Mouse (Mus musculus) T-helper 2 cell (primary cell): ENCODE results near the gene Atp5j2.

Experiments
- in situ Hi-C: fragments of 300-600 bp; cut with MboI, MseI; formaldehyde crosslinking; loops from one replicate; pipeline ENCODE4 v1.15.1; 2025; ENCODE audit warnings: high pct_unique_total_duplicates

Gene Atp5j2

DNA sequence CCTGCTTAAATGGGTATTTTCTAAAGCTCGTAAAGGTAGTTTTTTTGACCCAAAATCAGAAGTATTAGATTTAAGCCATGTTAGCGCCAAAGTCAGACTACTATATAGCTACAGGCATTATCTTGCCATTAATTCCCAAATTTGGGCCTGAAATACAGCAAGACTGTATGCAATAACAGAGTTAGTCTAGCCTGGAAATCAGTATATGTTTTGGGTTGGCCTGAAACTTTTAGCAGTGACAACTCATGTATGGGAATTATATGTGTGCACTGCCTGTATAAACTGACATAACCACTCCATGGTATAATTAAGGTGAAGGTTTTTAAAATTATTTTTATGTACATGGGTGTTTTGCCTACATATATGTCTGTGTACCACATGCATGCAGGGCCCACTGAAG, at the start of gene Atp5j2:
Gene Atp5j2, minus strand, starts transcription at position 101 of the 400 bp plus-strand sequence.
- in situ Hi-C loops = no loop called here

- in situ Hi-C loops = no loop called here
Measured at GRCm38 (mm10) chr5:145234636-145235035, 42.8 kb upstream of the Atp5j2 start.

DNA sequence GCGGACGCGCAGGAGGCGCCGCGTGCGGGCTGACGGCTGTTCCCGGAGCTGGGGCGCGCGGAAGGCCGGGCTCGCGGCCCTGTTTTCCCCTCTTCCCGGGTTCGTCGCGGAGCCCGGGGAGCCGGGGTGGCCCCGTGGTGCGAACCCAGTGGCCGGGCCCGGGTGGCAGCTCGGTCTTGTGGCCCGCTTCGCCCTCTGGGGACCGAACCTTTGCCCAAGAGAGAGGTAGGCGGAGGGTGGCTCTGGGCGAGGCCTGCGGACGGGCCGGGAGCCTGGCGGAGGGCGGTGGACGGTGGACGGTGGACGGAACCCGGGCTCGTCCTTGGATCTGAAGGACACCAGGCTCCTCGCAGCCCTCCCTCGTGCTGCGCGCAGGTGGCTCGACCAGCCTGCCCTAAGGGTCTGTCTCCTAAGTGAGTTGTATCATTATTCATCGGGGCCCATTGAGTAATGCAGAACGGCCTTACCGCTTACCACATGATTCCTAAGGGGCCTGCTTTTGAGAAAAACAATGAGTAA, 40.1 kb upstream of the Atp5j2 start:
- in situ Hi-C loops = no loop called here

DNA sequence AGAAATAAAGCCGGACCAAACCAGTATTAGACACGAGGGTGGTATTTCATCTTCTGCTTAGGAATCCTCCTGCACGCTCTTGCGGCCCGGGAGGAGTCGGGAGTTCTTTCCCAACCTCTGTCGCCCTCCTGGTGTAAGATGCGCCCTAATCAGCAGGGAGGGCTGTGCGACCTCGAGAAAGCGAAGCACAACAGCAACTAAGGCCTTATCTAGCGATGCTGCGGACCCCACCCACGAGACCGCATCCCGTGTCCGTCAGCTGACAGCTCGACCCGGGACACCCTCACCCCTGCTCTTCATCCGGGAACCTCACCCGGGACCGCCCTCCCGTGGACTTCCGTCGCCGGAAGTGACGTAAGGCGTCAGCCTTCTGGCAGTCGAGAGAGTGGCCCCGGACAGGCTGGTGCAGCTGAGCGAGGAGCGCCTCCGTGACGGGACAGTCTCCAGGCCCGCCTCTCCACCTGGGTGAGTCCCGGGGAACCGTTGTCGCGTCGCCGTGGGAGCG, 39.6 kb upstream of the Atp5j2 start, which contains the start of gene Zfp655:
Gene Zfp655, plus strand, starts transcription at position 349 of the 505 bp plus-strand sequence.
- in situ Hi-C loops = no loop called here

GRCm38 (mm10) chr5:145230641-145231040, 38.8 kb upstream of the Atp5j2 start:
- in situ Hi-C loops = no loop called here

DNA sequence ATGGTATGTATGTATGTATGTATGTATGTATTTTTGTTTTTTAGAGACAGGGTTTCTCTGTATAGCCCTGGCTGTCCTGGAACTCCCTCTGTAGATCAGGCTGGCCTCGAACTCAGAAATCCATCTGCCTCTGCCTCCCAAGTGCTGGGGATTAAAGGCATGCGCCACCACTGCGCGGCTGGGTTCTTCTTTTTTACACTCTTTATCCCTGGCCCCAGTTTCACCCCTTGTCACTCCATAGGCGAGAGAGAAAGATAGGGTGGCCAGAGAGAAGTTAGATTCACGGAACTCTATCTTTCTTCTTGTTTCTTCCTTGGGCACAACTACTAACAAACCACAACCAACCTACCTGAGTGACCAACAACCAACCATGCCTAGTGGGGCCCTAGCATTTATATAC, 37.4 kb upstream of the Atp5j2 start:
- in situ Hi-C loops = loop anchor here (5.0 kb wide), 1 partner anchor 53 kb away; the partner anchor contains the start of gene Zscan25

GRCm38 (mm10) chr5:145226453-145226852, 34.6 kb upstream of the Atp5j2 start:
- in situ Hi-C loops = loop anchor here (5.0 kb wide), 1 partner anchor 56 kb away; the partner anchor contains the start of gene Zscan25

DNA sequence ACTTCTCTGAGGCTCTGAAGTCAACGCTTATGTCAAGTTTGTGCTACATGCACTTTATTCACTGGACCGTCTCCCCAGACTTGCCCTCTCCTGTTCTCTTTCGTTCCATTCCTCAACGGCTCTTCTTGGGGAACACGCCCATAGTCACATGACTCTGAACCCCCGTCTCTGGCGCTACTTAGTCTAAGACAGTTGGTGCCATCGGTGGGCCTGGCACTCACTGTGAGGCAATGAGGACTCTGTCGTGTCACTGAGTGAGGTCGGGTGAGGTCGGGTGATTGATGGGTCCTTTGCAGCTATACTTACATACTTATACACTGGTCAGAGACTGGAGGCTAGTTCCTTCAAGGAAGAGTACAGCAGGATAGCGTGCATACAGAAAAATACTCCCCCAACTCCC, 31.5 kb upstream of the Atp5j2 start:
- in situ Hi-C loops = loop anchor here (25.0 kb wide), 1 partner anchor 861 kb away; the partner anchor contains the start of gene Baiap2l1

GRCm38 (mm10) chr5:145222840-145223239, 31.0 kb upstream of the Atp5j2 start:
- in situ Hi-C loops = loop anchor here (25.0 kb wide), 1 partner anchor 861 kb away; the partner anchor contains the start of gene Baiap2l1

DNA sequence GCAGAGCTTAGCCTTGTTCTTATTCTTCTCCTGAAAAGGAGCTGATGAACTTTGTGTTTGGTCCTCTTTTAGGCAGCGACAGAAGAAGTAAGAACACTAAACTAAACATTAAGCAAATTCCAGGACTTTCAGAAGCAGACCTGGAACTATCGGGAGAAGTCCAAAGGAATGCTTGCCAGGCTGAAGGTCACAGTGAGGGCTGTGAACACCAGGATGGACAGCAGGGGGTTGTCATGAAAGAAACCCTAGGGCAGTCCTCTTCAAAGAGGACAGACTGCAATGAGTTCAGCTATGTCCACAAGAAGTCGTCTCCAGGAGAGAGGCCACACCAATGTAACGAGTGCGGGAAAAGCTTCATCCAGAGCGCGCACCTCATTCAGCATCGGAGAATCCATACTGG, 28.1 kb upstream of the Atp5j2 start:
- in situ Hi-C loops = loop anchor here (25.0 kb wide), 1 partner anchor 858 kb away; the partner anchor contains the start of gene Baiap2l1

GRCm38 (mm10) chr5:145218671-145219070, 26.8 kb upstream of the Atp5j2 start:
- in situ Hi-C loops = loop anchor here (25.0 kb wide), 1 partner anchor 856 kb away; the partner anchor contains the start of gene Baiap2l1

DNA sequence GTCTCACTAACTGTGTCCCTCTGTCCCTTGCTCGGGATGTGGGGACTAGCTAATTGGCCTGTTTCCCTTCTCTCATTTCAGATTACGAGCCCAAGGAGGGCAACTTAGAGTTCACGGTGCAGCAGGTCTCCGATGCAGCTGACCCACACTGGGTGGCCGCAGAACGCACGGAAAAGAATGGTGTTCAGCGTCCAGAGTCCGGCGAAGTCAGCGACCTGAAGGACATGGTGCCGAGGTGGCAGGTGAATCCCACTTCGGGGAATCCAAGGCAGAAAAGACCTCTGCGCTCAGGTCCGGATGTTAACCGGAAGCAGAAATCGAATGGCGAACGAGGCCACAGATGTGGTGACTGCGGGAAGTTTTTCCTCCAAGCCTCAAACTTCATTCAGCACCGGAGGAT, 26.3 kb upstream of the Atp5j2 start:
- in situ Hi-C loops = loop anchor here (25.0 kb wide), 1 partner anchor 856 kb away; the partner anchor contains the start of gene Baiap2l1

GRCm38 (mm10) chr5:145217746-145218145, 25.9 kb upstream of the Atp5j2 start:
- in situ Hi-C loops = loop anchor here (25.0 kb wide), 1 partner anchor 855 kb away; the partner anchor contains the start of gene Baiap2l1

GRCm38 (mm10) chr5:145214679-145215078, 22.8 kb upstream of the Atp5j2 start:
- in situ Hi-C loops = loop anchor here (25.0 kb wide), 1 partner anchor 852 kb away; the partner anchor contains the start of gene Baiap2l1

DNA sequence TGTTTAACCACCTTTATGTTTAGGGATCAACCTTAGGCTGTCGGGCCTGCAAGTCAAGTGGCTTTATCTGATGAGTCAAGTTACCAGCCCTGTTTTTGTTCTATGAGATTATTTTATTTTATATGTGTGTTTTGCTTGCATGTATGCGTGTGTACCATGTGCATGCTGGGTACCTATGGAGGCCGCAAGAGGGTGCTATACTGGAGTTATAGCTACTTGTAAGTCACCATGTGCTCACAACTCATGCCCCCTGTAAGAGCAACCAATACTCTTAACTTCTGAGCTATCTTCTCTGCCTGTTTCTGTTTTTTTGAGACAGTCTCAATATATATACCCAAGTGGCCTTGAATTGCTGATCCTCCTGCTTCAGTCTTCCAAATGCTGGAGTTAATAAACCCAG, 21.6 kb upstream of the Atp5j2 start:
- in situ Hi-C loops = loop anchor here (25.0 kb wide), 1 partner anchor 851 kb away; the partner anchor contains the start of gene Baiap2l1

- in situ Hi-C loops = loop anchor here (25.0 kb wide), 1 partner anchor 850 kb away; the partner anchor contains the start of gene Baiap2l1
Measured at GRCm38 (mm10) chr5:145212216-145212615, 20.4 kb upstream of the Atp5j2 start.

- in situ Hi-C loops = loop anchor here (25.0 kb wide), 1 partner anchor 849 kb away; the partner anchor contains the start of gene Baiap2l1
Measured at GRCm38 (mm10) chr5:145211340-145211739, 19.5 kb upstream of the Atp5j2 start.

- in situ Hi-C loops = loop anchor here (25.0 kb wide), 1 partner anchor 846 kb away; the partner anchor contains the start of gene Baiap2l1
Measured at GRCm38 (mm10) chr5:145208391-145208790, 16.5 kb upstream of the Atp5j2 start.

GRCm38 (mm10) chr5:145207954-145208353, 16.1 kb upstream of the Atp5j2 start:
- in situ Hi-C loops = loop anchor here (25.0 kb wide), 1 partner anchor 846 kb away; the partner anchor contains the start of gene Baiap2l1

DNA sequence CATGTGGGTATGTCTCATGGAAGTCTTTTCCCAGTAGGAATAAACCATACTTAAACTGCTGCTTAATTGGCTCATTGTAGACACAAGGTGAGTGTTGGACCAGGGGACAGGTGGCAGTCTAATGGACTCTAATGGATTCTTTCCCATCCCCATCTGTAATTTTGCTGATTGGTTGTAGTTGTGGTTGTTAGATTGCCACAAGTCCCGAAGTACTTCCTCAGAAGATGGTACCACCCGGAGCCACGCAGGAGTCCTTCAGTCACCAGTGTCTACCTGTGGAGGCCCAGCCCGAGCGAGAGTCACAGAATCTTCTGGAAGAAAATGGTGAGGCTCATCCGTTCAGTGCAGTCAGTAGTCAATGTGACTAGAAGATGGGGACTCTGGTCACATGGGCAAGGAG, 15.5 kb upstream of the Atp5j2 start:
- in situ Hi-C loops = loop anchor here (25.0 kb wide), 1 partner anchor 845 kb away; the partner anchor contains the start of gene Baiap2l1

GRCm38 (mm10) chr5:145205041-145205440, 13.2 kb upstream of the Atp5j2 start:
- in situ Hi-C loops = loop anchor here (25.0 kb wide), 1 partner anchor 843 kb away; the partner anchor contains the start of gene Baiap2l1
